Mouse (Mus musculus): ENCODE measurements around the gene Lrrc61. TPM values are rescaled to one million over a fixed set of nuclear protein-coding genes. Genes with fewer than 3 reads are reported as not detected.

Lrrc61 gene
- polyA plus RNA-seq, 1 experiment from 2014 or later: 2.4 TPM

DNA sequence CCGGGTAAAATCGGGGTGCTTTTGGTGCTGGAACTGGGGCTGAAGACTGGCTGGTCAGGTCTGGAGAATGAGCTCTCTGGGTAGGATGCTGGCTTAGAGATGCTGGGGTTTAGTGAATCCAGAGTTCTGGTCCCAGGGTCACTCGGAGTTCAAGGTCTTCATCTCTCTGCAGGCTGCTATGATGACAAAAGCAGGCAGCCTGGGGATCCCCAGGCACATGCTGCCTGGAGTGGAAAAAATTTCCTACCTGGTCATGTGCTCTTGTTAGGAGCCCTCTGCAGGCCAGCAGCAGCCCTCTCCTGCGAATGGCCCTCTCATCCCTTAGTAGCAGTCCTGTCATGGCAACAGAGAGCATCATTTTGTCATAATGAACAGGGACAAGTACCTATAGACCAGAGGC is 58.9 kb downstream of the Lrrc61 start:
- Histone ChIP-seq H3K4me3 (ENCODE audit: low read depth, low read length) (no peak overlapping the region), H3K4me1 (ENCODE audit: insufficient read depth) (no peaks in the 10 kb centered on the region), H3K36me3 (replicated peaks; ENCODE audit: insufficient read depth, low read length) (no peaks in the 10 kb centered on the region; the same call in 1 of the 2 replicates), H3K9ac (replicated peaks) (no peak overlapping the region), H3K27ac (ENCODE audit: low read depth) (no peak overlapping the region), H3K4me2 (ENCODE audit: low read depth, low read length) (no peak overlapping the region), H3K27me3 (ENCODE audit: insufficient read depth, low read length) (no peaks in the 10 kb centered on the region), H3K9me3 (ENCODE audit: low read length) (no peaks in the 10 kb centered on the region)
- 73% methylated on average over 4 of the region's 4 CpGs for WGBS (ENCODE audit: insufficient replicate concordance)
- TF ChIP-seq EP300 (IDR thresholded peaks at IDR 0.05; ENCODE audit: low read depth): no peak
- TF ChIP-seq CTCF (IDR thresholded peaks at IDR 0.05; ENCODE audit: low read depth): no peak
- ATAC-seq (no peak), DNase-seq (no peak)

DNA sequence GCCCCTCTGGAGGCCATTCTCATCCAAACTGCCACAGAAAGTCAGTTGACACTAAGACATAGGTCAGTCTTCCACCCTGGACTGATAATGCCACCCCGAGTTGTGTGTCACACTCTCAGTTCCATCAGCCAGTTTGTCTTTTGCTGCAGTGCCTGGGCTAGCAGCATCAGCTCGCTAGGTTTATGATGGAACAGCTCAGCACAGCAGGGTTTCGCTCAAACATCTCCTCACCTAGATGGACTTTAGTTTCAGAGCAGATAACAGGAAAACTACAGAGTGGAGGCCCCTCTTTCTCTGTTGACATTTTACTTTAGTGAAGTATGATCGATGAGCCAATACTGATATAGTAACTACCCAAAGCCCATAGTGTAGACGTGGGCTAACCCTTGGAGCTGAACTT is 60.2 kb downstream of the Lrrc61 start:
- H3K4me2 ChIP-seq (ENCODE audit: low read depth, low read length): no peak overlapping the region
- peaks cover 8% of the 10 kb centered on the region for H3K36me3 ChIP-seq (replicated peaks; ENCODE audit: insufficient read depth, low read length)
- no peak for DNase-seq
- TF ChIP-seq EP300 (IDR thresholded peaks at IDR 0.05; ENCODE audit: low read depth) (no peak), CTCF (IDR thresholded peaks at IDR 0.05; ENCODE audit: low read depth) (no peak)
- H3K9me3 ChIP-seq (ENCODE audit: low read length): no peaks in the 10 kb centered on the region
- H3K4me1 ChIP-seq (ENCODE audit: insufficient read depth): no peaks in the 10 kb centered on the region
- ATAC-seq: no peak
- H3K4me3 ChIP-seq (ENCODE audit: low read depth, low read length): no peak overlapping the region
- no peak overlapping the region for H3K9ac ChIP-seq (replicated peaks)
- H3K27ac ChIP-seq (ENCODE audit: low read depth): no peak overlapping the region
- no peaks in the 10 kb centered on the region for H3K27me3 ChIP-seq (ENCODE audit: insufficient read depth, low read length)
- 63% methylated on average over 5 of the region's 5 CpGs for WGBS (ENCODE audit: insufficient replicate concordance)

DNA sequence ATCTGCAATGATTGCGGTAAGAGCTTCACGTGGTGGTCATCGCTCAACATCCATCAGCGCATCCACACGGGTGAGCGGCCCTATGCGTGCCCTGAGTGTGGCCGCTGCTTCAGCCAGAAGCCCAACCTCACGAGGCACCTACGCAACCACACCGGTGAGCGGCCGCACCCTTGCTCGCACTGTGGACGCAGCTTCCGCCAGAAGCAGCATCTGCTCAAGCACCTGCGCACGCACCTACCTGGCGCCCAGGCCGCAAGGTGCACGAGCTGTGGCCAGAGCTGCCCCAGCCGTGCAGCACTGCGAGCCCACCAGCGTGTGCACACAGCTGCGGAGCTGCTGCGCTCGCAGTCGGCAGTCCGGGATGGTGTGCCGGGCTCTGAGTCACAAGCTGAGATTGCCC is 65.4 kb downstream of the Lrrc61 start:
- Histone ChIP-seq H3K9me3 (ENCODE audit: low read length) (no peaks in the 10 kb centered on the region), H3K27ac (ENCODE audit: low read depth) (no peak overlapping the region), H3K4me3 (ENCODE audit: low read depth, low read length) (no peak overlapping the region), H3K4me2 (ENCODE audit: low read depth, low read length) (no peak overlapping the region), H3K36me3 (replicated peaks; ENCODE audit: insufficient read depth, low read length) (peaks cover 19% of the 10 kb centered on the region), H3K4me1 (ENCODE audit: insufficient read depth) (no peaks in the 10 kb centered on the region), H3K27me3 (ENCODE audit: insufficient read depth, low read length) (no peaks in the 10 kb centered on the region), H3K9ac (replicated peaks) (no peak overlapping the region)
- WGBS (ENCODE audit: insufficient replicate concordance): 91% methylated on average over 30 of the region's 30 CpGs
- DNase-seq (no peak), ATAC-seq (no peak)
- TF ChIP-seq EP300 (IDR thresholded peaks at IDR 0.05; ENCODE audit: low read depth) (no peak), CTCF (IDR thresholded peaks at IDR 0.05; ENCODE audit: low read depth) (no peak)

Other genes with a start within 250 kb of the Lrrc61 start
- 1.9 and 2.2 TPM in 2 replicates for gene Krba1, start 159.2 kb upstream of the Lrrc61 start, polyA plus RNA-seq (2015; fragmentation: Nextera tagmentation; extraction: Ambion mirVana)
- 4.9 TPM in 2 replicates for gene Zfp467, start 109.0 kb upstream of the Lrrc61 start, polyA plus RNA-seq (2015; fragmentation: Nextera tagmentation; extraction: Ambion mirVana)
- 0.01 and 0.06 TPM in 2 replicates for gene Sspo, start 106.6 kb upstream of the Lrrc61 start, polyA plus RNA-seq (2015; fragmentation: Nextera tagmentation; extraction: Ambion mirVana)
- gene Atp6v0e2, start 17.2 kb upstream of the Lrrc61 start, polyA plus RNA-seq (2015; fragmentation: Nextera tagmentation; extraction: Ambion mirVana): 1.1 and 1.2 TPM in 2 replicates
- 485 and 531 TPM in 2 replicates for gene Rarres2, start 18.0 kb downstream of the Lrrc61 start, polyA plus RNA-seq (2015; fragmentation: Nextera tagmentation; extraction: Ambion mirVana)
- not detected in 2 replicates for gene Gm45021, start 34.8 kb downstream of the Lrrc61 start, polyA plus RNA-seq (2015; fragmentation: Nextera tagmentation; extraction: Ambion mirVana)
- gene Repin1, start 39.1 kb downstream of the Lrrc61 start, polyA plus RNA-seq (2015; fragmentation: Nextera tagmentation; extraction: Ambion mirVana): 14.4 and 14.8 TPM in 2 replicates
- gene Gm44965, start 39.1 kb downstream of the Lrrc61 start, polyA plus RNA-seq (2015; fragmentation: Nextera tagmentation; extraction: Ambion mirVana): not detected in 2 replicates
- 0.93 and 1.8 TPM in 2 replicates for gene Zfp775, start 47.3 kb downstream of the Lrrc61 start, polyA plus RNA-seq (2015; fragmentation: Nextera tagmentation; extraction: Ambion mirVana)
- 0.16 and 0.20 TPM in 2 replicates for gene AI854703, start 72.0 kb downstream of the Lrrc61 start, polyA plus RNA-seq (2015; fragmentation: Nextera tagmentation; extraction: Ambion mirVana)
- gene Gimap8, start 92.4 kb downstream of the Lrrc61 start, polyA plus RNA-seq (2015; fragmentation: Nextera tagmentation; extraction: Ambion mirVana): 1.1 TPM in 2 replicates
- gene Gimap9, start 121.3 kb downstream of the Lrrc61 start, polyA plus RNA-seq (2015; fragmentation: Nextera tagmentation; extraction: Ambion mirVana): 10.2 and 10.9 TPM in 2 replicates
- 13.5 and 14.5 TPM in 2 replicates for gene Gimap4, start 129.8 kb downstream of the Lrrc61 start, polyA plus RNA-seq (2015; fragmentation: Nextera tagmentation; extraction: Ambion mirVana)
- 12.2 and 12.5 TPM in 2 replicates for gene Gimap6, start 153.4 kb downstream of the Lrrc61 start, polyA plus RNA-seq (2015; fragmentation: Nextera tagmentation; extraction: Ambion mirVana)
- gene Gm28053, start 163.8 kb downstream of the Lrrc61 start, polyA plus RNA-seq (2015; fragmentation: Nextera tagmentation; extraction: Ambion mirVana): 1.1 TPM in 1 of 2 replicates, not detected in the other
- gene Gimap7, start 163.8 kb downstream of the Lrrc61 start, polyA plus RNA-seq (2015; fragmentation: Nextera tagmentation; extraction: Ambion mirVana): 0.59 and 0.65 TPM in 2 replicates
- gene Gimap1, start 184.3 kb downstream of the Lrrc61 start, polyA plus RNA-seq (2015; fragmentation: Nextera tagmentation; extraction: Ambion mirVana): 9.2 and 10.0 TPM in 2 replicates
- gene Gimap5, start 191.4 kb downstream of the Lrrc61 start, polyA plus RNA-seq (2015; fragmentation: Nextera tagmentation; extraction: Ambion mirVana): 4.7 and 5.9 TPM in 2 replicates
- 0.75 and 0.82 TPM in 2 replicates for gene Gimap3, start 216.1 kb downstream of the Lrrc61 start, polyA plus RNA-seq (2015; fragmentation: Nextera tagmentation; extraction: Ambion mirVana)